Mouse (Mus musculus) ES-E14 (cell line): ENCODE measurements around the gene Astn1. TPM values are rescaled to one million over a fixed set of nuclear protein-coding genes. Genes with fewer than 3 reads are reported as not detected.

ENCODE experiments used
- DNase-seq: peaks from one replicate; pipeline ENCODE4 v3.0.0-alpha.2; 2013; ENCODE audit warnings: low read depth, low spot score
- H3K27ac ChIP-seq: 2 replicates; pipeline ENCODE4 v1.5.1; 2012; ENCODE audit warnings: low read depth, mild to moderate bottlenecking, low read length, moderate library complexity, mixed read lengths; ENCODE audit not compliant: poor library complexity, insufficient read depth, severe bottlenecking
- H3K36me3 ChIP-seq: 2 replicates; pipeline ENCODE4 v1.6.1; 2012; ENCODE audit warnings: mild to moderate bottlenecking, low read length, moderate library complexity, mixed read lengths; ENCODE audit not compliant: control insufficient read depth, poor library complexity, insufficient read depth, severe bottlenecking
- H3K4me1 ChIP-seq, 2 experiments: fragments of 150-350 bp in 1 of 2; sonication (generic) in 1 of 2; 2 replicates each; pipeline ENCODE4 v1.6.1; 2012; ENCODE audit warnings: low read length in 2 of 2, mild to moderate bottlenecking in 1 of 2, mixed read lengths in 1 of 2; ENCODE audit not compliant: control insufficient read depth in 2 of 2, insufficient read depth in 2 of 2, poor library complexity in 1 of 2
- H3K4me3 ChIP-seq, 2 experiments: fragments of 150-350 bp in 1 of 2; sonication (generic) in 1 of 2; 2 replicates each; pipeline ENCODE4 v1.5.1; 2012; ENCODE audit warnings: low read length in 2 of 2, low read depth in 1 of 2, mild to moderate bottlenecking in 1 of 2, mixed read lengths in 1 of 2; ENCODE audit not compliant: insufficient read depth in 1 of 2, poor library complexity in 1 of 2, severe bottlenecking in 1 of 2
- H3K9ac ChIP-seq: 2 replicates; pipeline ENCODE4 v1.6.1; 2012; ENCODE audit warnings: low read depth, mild to moderate bottlenecking, low read length, mixed read lengths; ENCODE audit not compliant: poor library complexity, insufficient read depth, severe bottlenecking
- H3K9me3 ChIP-seq: fragments of 150-350 bp; sonication (generic); 2 replicates; pipeline ENCODE4 v1.6.1; 2012; ENCODE audit warnings: low read depth, mild to moderate bottlenecking, low read length; ENCODE audit not compliant: control insufficient read depth, insufficient read depth
- CHD2 ChIP-seq: IDR thresholded peaks from 2 replicates; pipeline ENCODE4 v1.6.1; 2014; ENCODE audit warnings: mild to moderate bottlenecking, low read depth, low read length, inconsistent platforms
- HCFC1 ChIP-seq: IDR thresholded peaks from 2 replicates; pipeline ENCODE4 v1.6.1; 2012; ENCODE audit warnings: low read length, inconsistent platforms, borderline replicate concordance; ENCODE audit not compliant: insufficient read depth
- MAFK ChIP-seq: IDR thresholded peaks from 2 replicates; pipeline ENCODE4 v1.6.1; 2014; ENCODE audit warnings: mild to moderate bottlenecking, low read depth, low read length, inconsistent platforms; ENCODE audit not compliant: insufficient read depth
- ZC3H11A ChIP-seq: IDR thresholded peaks from 2 replicates; pipeline ENCODE4 v1.6.1; 2012; ENCODE audit warnings: low read depth, mild to moderate bottlenecking, inconsistent platforms, low read length, borderline replicate concordance
- ZNF384 ChIP-seq: IDR thresholded peaks from 2 replicates; pipeline ENCODE4 v1.6.1; 2012; ENCODE audit warnings: low read depth, low read length, inconsistent platforms
- in situ Hi-C, 2 experiments: fragments of 600-800 bp; cut with MboI; formaldehyde crosslinking; loops; one replicate each; pipeline ENCODE4 v1.15.1; 2025; ENCODE audit warnings: low sequenced_read_pairs in 2 of 2, inconsistent platforms in 1 of 2; ENCODE audit not compliant: unreplicated experiment in 2 of 2
- total RNA-seq: library from RNA; depleted of rRNA; stranded (reverse); fragments of 300-350 nt; gene quantifications from 2 replicates; pipeline ENCODE4 v1.2.3, GENCODE M21; 2012

Astn1 gene
- total RNA-seq, 1 experiment: 0.85 TPM

DNA sequence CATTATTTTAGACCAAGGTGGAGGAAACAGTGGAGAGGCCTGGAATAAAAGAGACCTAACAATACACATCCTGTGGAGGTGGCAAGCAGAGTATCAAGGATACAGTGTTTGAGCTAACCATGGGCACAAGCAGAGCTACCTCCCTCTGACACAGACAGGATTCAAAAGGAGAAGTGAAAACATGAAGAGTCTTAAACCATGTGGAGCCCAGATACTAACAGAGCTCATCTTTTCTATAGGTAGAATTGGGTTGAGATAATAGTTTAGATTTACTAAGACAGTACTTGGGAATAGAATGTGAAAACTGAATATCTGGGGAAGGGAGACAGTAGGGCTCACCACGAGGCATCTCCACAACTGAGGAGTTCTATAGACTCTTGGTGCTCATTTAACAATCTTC, 84.0 kb downstream of the Astn1 start:
- H3K9ac ChIP-seq: no peak overlapping the region
- no peak for DNase-seq
- in situ Hi-C loops: no loop called here
- H3K27ac ChIP-seq: no peak overlapping the region
- no peak for TF ChIP-seq ZNF384
- TF ChIP-seq CHD2: no peak
- no peak for TF ChIP-seq MAFK
- no peak for TF ChIP-seq ZC3H11A
- TF ChIP-seq HCFC1: no peak
- no peaks in the 10 kb centered on the region for H3K36me3 ChIP-seq
- no peaks in the 10 kb centered on the region for H3K9me3 ChIP-seq
- H3K4me1 ChIP-seq: no peaks in the 10 kb centered on the region
- no peak overlapping the region for H3K4me3 ChIP-seq

DNA sequence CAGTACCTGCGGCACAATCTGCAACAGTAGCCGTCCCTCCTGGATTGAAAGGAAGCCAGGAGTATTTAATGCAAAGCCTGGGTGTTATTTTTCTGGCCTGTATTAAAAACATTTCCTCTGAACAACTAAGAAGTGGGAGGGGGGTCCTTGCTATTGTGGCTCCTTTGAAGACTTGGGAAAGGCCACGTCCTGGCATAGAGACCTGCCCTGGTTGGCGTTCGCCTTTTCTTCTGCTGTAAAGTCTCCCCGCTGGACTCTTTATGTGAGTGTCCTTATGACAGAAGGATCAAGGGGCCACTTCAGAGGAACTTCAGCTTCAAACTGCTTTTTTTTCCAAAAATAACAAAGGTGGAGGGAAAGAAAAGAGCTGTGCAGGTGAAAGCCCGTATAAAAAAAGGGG, 85.9 kb downstream of the Astn1 start:
- H3K4me1 ChIP-seq: no peaks in the 10 kb centered on the region
- no peaks in the 10 kb centered on the region for H3K9me3 ChIP-seq
- no peak overlapping the region for H3K4me3 ChIP-seq
- H3K27ac ChIP-seq: no peak overlapping the region
- no peak for DNase-seq
- in situ Hi-C loops: no loop called here
- H3K36me3 ChIP-seq: no peaks in the 10 kb centered on the region
- TF ChIP-seq HCFC1: no peak
- H3K9ac ChIP-seq: no peak overlapping the region

DNA sequence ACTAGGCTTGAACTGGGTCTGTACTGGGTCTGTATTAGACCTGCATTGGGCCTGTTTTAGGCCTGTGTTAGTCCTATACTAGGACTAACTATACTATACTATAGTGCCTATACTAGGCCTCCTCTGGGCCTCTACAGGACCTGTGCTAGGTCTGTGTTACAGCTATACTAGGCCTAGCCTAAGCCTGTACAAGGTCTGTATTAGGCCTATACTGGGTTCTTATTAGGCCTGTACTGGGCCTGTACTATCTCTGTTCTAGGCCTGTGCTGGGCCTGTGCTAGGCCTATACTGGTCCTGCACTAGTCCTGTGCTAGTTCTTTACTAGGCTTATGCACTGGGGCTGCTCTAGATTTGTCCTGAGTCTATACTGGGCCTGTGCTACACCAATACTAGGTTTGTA, 90.6 kb downstream of the Astn1 start:
- TF ChIP-seq HCFC1: no peak
- no peak for TF ChIP-seq MAFK
- no peak for TF ChIP-seq CHD2
- no peak for TF ChIP-seq ZNF384
- TF ChIP-seq ZC3H11A: no peak
- Histone ChIP-seq H3K4me1 (no peaks in the 10 kb centered on the region), H3K27ac (no peak overlapping the region), H3K4me3 (no peak overlapping the region), H3K36me3 (no peaks in the 10 kb centered on the region), H3K9ac (no peak overlapping the region), H3K9me3 (no peaks in the 10 kb centered on the region)
- in situ Hi-C loops: no loop called here
- DNase-seq: no peak

DNA sequence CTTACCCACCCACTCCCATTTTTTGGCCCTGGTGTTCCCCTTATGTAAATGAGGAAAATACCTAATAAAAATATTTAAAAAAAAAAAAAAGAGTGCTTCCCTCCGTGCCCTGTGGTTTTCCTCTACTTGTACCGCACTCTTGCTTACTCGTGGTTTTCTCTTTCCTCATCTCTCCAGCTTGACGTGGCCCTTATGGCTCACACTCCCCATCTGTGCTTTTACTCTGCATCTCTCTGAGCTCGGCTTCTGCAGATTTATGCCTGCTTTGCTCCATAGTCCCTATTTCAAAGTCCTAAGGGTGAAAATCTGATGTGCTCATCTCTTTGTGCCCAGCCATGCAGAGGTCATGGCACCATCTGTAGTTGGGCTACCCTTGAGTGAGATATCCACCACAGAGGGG, 91.5 kb downstream of the Astn1 start:
- H3K4me1 ChIP-seq: no peaks in the 10 kb centered on the region
- no peaks in the 10 kb centered on the region for H3K36me3 ChIP-seq
- DNase-seq: no peak
- H3K4me3 ChIP-seq: no peak overlapping the region
- H3K9me3 ChIP-seq: no peaks in the 10 kb centered on the region
- H3K27ac ChIP-seq: no peak overlapping the region
- TF ChIP-seq ZC3H11A (no peak), ZNF384 (no peak), HCFC1 (no peak), MAFK (no peak), CHD2 (no peak)
- in situ Hi-C loops: no loop called here
- H3K9ac ChIP-seq: no peak overlapping the region

DNA sequence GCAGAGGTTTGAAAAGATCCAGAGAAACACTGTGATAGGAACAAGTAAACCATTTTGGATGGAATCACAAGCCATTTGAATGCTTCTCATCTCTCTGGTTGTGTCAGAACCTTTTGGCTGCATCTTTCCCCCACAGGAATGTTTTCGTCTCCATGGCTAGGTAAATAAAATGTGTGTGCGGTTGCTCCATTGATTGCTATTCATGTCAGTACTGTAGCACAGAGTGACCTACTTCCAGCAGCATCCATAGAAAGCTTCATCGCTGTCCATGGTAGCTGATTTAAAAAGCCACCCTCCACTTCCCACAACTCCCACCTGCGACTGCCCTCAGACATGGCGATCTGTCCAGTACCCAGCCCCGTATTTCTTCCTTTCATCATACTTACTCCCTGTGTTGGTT, 101.9 kb downstream of the Astn1 start:
- Histone ChIP-seq H3K36me3 (no peaks in the 10 kb centered on the region), H3K27ac (no peak overlapping the region), H3K4me1 (no peaks in the 10 kb centered on the region), H3K9ac (no peak overlapping the region), H3K4me3 (no peak overlapping the region), H3K9me3 (no peaks in the 10 kb centered on the region)
- TF ChIP-seq MAFK: no peak
- no peak for TF ChIP-seq HCFC1
- TF ChIP-seq ZC3H11A: no peak
- TF ChIP-seq ZNF384: no peak
- no peak for TF ChIP-seq CHD2
- in situ Hi-C loops: no loop called here
- DNase-seq: peak; percentile 3
